In genomic region chr11:36334100-36334735, GRCm38 (mm10) we compare ENCODE assay signal across 9 mouse cellular contexts.
DNase-seq lines count a peak whose midpoint lies in the region; ATAC-seq lines count a peak whose summit lies in the region.
"Had no signal": no experiment of that assay in that cellular context is flagged by ENCODE, and none has a peak within 500 bp of the region (broad histone marks: within the 10 kb centered on the region; RNA-seq: fewer than 3 reads in every experiment).

No protein-coding gene starts in this region.

- WGBS in embryonic facial prominence, embryonic 11.5 days: 7% methylated on average over 7 of the region's 7 CpGs
- WGBS in limb, embryonic 11.5 days: 1% methylated on average over 7 of the region's 7 CpGs

- ATAC-seq in embryonic facial prominence, embryonic 11.5 days (replicated peaks; ENCODE audit: insufficient number of reproducible peaks, low FRiP score, low TSS enrichment, low read depth): no peak; the same call in 1 of the 2 replicates
- ATAC-seq in limb, embryonic 11.5 days (ENCODE audit: insufficient number of reproducible peaks, low FRiP score, low TSS enrichment, low read depth): peak; percentile 60; the same call in 1 of the 2 replicates

- no peaks in the 10 kb centered on the region for H3K4me1 ChIP-seq in embryonic facial prominence, embryonic 11.5 days (ENCODE audit: control insufficient read depth, insufficient read depth, low read length)
- peaks cover 19% of the 10 kb centered on the region for H3K4me1 ChIP-seq in limb, embryonic 11.5 days (ENCODE audit: control insufficient read depth, insufficient read depth, low read length)

- no peaks in the 10 kb centered on the region for H3K27me3 ChIP-seq in embryonic facial prominence, embryonic 11.5 days (ENCODE audit: control insufficient read depth, insufficient read depth, low read length)
- H3K27me3 ChIP-seq in limb, embryonic 11.5 days (ENCODE audit: control insufficient read depth, insufficient read depth, low read length): no peaks in the 10 kb centered on the region

- no peak overlapping the region for H3K4me2 ChIP-seq in embryonic facial prominence, embryonic 11.5 days (ENCODE audit: low read depth, low read length)
- H3K4me2 ChIP-seq in limb, embryonic 11.5 days (ENCODE audit: low read depth, severe bottlenecking): peak overlapping the region; percentile 8; the same call in 1 of the 2 replicates
- H3K4me2 ChIP-seq: liver, embryonic 11.5 days had no signal

- peak; percentile 8 for DNase-seq in cerebellum, adult 18-20 months
- no peak for DNase-seq in cerebellum, postnatal 36 days
- peak; percentile 55 for DNase-seq in Muller cell, postnatal 12 days (ENCODE audit: inconsistent ontology term)
- DNase-seq in embryonic facial prominence, embryonic 11.5 days (ENCODE audit: low spot score): peak; percentile 44
- peak; percentile 60 for DNase-seq in limb, embryonic 11.5 days (ENCODE audit: low spot score)
- DNase-seq in thymus, postnatal 36 days: no peak
- no peak for DNase-seq in lung, postnatal 4 days
- DNase-seq in layer of hippocampus, adult 11-12 months (ENCODE audit: low spot score): no peak

- no peaks in the 10 kb centered on the region for H3K36me3 ChIP-seq in embryonic facial prominence, embryonic 11.5 days (replicated peaks; ENCODE audit: control insufficient read depth, insufficient read depth, low read depth, low read length)
- no peaks in the 10 kb centered on the region for H3K36me3 ChIP-seq in limb, embryonic 11.5 days (ENCODE audit: control insufficient read depth, insufficient read depth, low read length)

- H3K4me3 ChIP-seq in embryonic facial prominence, embryonic 11.5 days (ENCODE audit: low read depth, low read length): no peak overlapping the region
- H3K4me3 ChIP-seq in limb, embryonic 11.5 days (ENCODE audit: low read depth, low read length): no peak overlapping the region

- H3K27ac ChIP-seq in embryonic facial prominence, embryonic 11.5 days (replicated peaks; ENCODE audit: low read depth, low read length): no peak overlapping the region
- H3K27ac ChIP-seq in limb, embryonic 11.5 days (replicated peaks; ENCODE audit: low read depth, low read length): no peak overlapping the region

- H3K9me3 ChIP-seq in embryonic facial prominence, embryonic 11.5 days (replicated peaks; ENCODE audit: control insufficient read depth, low read length): no peaks in the 10 kb centered on the region
- no peaks in the 10 kb centered on the region for H3K9me3 ChIP-seq in limb, embryonic 11.5 days (ENCODE audit: control insufficient read depth, low read length)

- H3K9ac ChIP-seq in embryonic facial prominence, embryonic 11.5 days (replicated peaks; ENCODE audit: low read length): no peak overlapping the region
- H3K9ac ChIP-seq in limb, embryonic 11.5 days (ENCODE audit: low read length): no peak overlapping the region

Comparison
In these comparisons a context has a peak if more than half of its experiments do, and no peak if none do; other contexts are left out.
1. DNase-seq: peak in cerebellum, adult 18-20 months (2 of 2), Muller cell, postnatal 12 days (single experiment), embryonic facial prominence, embryonic 11.5 days (single experiment) and limb, embryonic 11.5 days (single experiment); none in cerebellum, postnatal 36 days (0 of 2), thymus, postnatal 36 days (0 of 2), lung, postnatal 4 days (0 of 2) and layer of hippocampus, adult 11-12 months (single experiment).